In genomic region chr1:66865633-66866032, GRCm38 (mm10) we compare ENCODE assay signal across 8 mouse cellular contexts.
"Had no signal": no experiment of that assay in that cellular context is flagged by ENCODE, and none has a peak within 500 bp of the region (broad histone marks: within the 10 kb centered on the region; RNA-seq: fewer than 3 reads in every experiment).

No protein-coding gene starts in this region.

- H3K36me3 ChIP-seq: limb, embryonic 13.5 days; midbrain, embryonic 13.5 days had no signal

- H3K27me3 ChIP-seq: limb, embryonic 13.5 days had no signal

- H3K4me3 ChIP-seq: limb, embryonic 13.5 days; midbrain, embryonic 13.5 days had no signal

- ATAC-seq: midbrain, embryonic 13.5 days had no signal

- H3K4me2 ChIP-seq: limb, embryonic 13.5 days; midbrain, embryonic 13.5 days had no signal

- DNase-seq: left cerebral cortex, postnatal 4 days; lung, adult 18-20 months; lung, postnatal 36 days; right cerebral cortex, postnatal 14 days; thymus, postnatal 36 days had no signal

- H3K9ac ChIP-seq: limb, embryonic 13.5 days; liver, embryonic 14.5 days; midbrain, embryonic 13.5 days had no signal

- H3K9me3 ChIP-seq: limb, embryonic 13.5 days; midbrain, embryonic 13.5 days had no signal

- H3K27ac ChIP-seq: limb, embryonic 13.5 days; liver, embryonic 14.5 days; midbrain, embryonic 13.5 days had no signal
